Mouse (Mus musculus): ENCODE results near the gene Nrxn2. TPM values are rescaled to one million over a fixed set of nuclear protein-coding genes. Genes with fewer than 3 reads are reported as not detected.

Nrxn2 gene
- polyA plus RNA-seq, 1 experiment from 2014 or later, result 0.50 TPM

DNA sequence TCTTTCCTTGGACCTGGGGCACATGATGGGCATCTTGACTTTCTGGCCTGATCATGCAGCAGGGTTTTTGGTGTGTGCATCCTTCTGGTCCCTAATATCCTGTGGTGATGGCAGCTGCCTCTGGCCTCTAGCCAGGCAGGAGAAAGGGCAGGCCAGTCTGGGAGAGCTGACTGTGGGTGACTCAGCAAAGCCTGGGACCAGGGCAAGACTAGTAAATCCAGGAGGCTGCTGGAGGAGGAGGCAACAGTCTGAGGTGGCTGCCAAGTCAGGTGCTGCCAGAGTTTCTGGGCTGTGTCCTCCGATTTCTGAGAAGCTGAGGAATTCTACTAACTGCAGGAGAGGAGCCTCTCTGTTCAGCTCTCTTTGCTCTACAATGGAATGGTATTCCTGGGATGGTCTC, 127.6 kb downstream of the Nrxn2 start:
- Histone ChIP-seq H3K4me1 (ENCODE audit: control insufficient read depth, low read depth, low read length) (no peaks in the 10 kb centered on the region), H3K27ac (ENCODE audit: low read length) (no peak overlapping the region), H3K4me3 (ENCODE audit: low read depth, low read length) (no peak overlapping the region), H3K36me3 (ENCODE audit: control insufficient read depth, insufficient read depth) (no peaks in the 10 kb centered on the region), H3K4me2 (ENCODE audit: low read depth, low read length) (no peak overlapping the region), H3K9ac (ENCODE audit: low read depth, low read length) (no peak overlapping the region), H3K9me3 (replicated peaks; ENCODE audit: control insufficient read depth, low read length) (no peaks in the 10 kb centered on the region), H3K27me3 (ENCODE audit: control insufficient read depth, insufficient read depth, low read depth, low read length) (no peaks in the 10 kb centered on the region)
- ATAC-seq (ENCODE audit: low read depth), result no peak
- WGBS (ENCODE audit: insufficient replicate concordance), result 56% methylated on average over 1 of the region's 1 CpGs

GRCm38 (mm10) chr19:6547801-6548200, 129.3 kb downstream of the Nrxn2 start:
- no peak overlapping the region for H3K9ac ChIP-seq (ENCODE audit: low read depth, low read length)
- WGBS (ENCODE audit: insufficient replicate concordance), result 46% methylated on average over 5 of the region's 5 CpGs

DNA sequence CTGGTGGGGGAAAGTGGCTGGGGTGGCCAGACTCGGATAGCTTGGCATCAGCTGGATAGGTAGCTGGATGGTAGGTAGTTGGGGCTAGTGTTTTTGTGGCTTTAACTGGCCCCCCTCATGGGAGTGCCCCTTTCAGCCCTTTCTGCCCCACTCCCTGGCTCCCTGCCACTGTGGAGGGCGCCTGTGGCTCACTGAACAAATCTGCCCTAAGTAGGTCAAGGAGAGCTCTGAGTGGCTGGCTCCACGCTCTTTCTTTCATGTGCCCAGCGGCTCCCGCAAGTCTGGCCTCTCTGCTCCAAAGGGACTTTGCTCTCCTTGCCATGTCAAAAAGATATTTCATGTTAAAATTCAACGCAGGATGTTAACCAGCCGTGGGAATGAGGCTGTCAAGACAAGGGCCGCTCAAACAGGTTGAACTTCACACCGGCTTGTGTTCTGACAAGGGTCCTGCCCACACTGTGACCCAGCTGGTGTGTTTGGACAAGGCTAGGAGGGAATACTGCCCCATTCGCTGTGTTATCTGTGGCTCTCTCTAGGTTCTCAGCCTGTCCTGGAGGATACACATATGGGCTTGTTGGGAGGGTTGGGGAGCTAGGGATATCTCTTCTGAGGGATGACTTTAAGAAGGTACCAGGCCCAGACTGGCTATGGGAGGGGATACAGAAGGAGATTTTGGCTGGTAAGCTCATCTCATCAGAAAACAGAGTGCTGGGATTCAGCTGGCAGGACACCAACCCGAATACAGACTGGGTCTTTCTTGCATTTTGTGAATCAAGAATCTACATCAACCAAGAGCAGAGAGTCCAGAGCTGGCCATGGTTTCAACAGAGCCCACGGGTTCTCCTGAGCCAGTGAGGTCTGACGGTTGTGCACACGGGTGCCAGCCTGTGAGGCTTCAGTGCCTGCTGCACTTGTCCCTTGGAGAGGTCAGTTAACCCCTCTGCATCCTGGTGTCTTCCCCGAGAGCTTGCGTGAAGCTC, 130.2 kb downstream of the Nrxn2 start:
- no peak for ATAC-seq (ENCODE audit: low read depth)
- H3K27ac ChIP-seq (ENCODE audit: low read length), result no peak overlapping the region
- no peak overlapping the region for H3K4me2 ChIP-seq (ENCODE audit: low read depth, low read length)
- WGBS (ENCODE audit: insufficient replicate concordance), result 51% methylated on average over 16 of the region's 16 CpGs
- H3K4me3 ChIP-seq (ENCODE audit: low read depth, low read length), result no peak overlapping the region
- H3K4me1 ChIP-seq (ENCODE audit: control insufficient read depth, low read depth, low read length), result no peaks in the 10 kb centered on the region
- no peaks in the 10 kb centered on the region for H3K27me3 ChIP-seq (ENCODE audit: control insufficient read depth, insufficient read depth, low read depth, low read length)
- no peaks in the 10 kb centered on the region for H3K36me3 ChIP-seq (ENCODE audit: control insufficient read depth, insufficient read depth)
- H3K9ac ChIP-seq (ENCODE audit: low read depth, low read length), result no peak overlapping the region
- H3K9me3 ChIP-seq (replicated peaks; ENCODE audit: control insufficient read depth, low read length), result no peaks in the 10 kb centered on the region

More at GRCm38 (mm10) chr19:6547801-6548200, 129.3 kb downstream of the Nrxn2 start:
- Histone ChIP-seq H3K36me3 (ENCODE audit: control insufficient read depth, insufficient read depth) (no peaks in the 10 kb centered on the region), H3K9me3 (replicated peaks; ENCODE audit: control insufficient read depth, low read length) (no peaks in the 10 kb centered on the region), H3K27ac (ENCODE audit: low read length) (no peak overlapping the region), H3K4me2 (ENCODE audit: low read depth, low read length) (no peak overlapping the region), H3K27me3 (ENCODE audit: control insufficient read depth, insufficient read depth, low read depth, low read length) (no peaks in the 10 kb centered on the region), H3K4me1 (ENCODE audit: control insufficient read depth, low read depth, low read length) (no peaks in the 10 kb centered on the region), H3K4me3 (ENCODE audit: low read depth, low read length) (no peak overlapping the region)
- no peak for ATAC-seq (ENCODE audit: low read depth)

- Histone ChIP-seq H3K4me2 (ENCODE audit: low read depth, low read length) (no peak overlapping the region), H3K4me3 (ENCODE audit: low read depth, low read length) (no peak overlapping the region)
Observed at GRCm38 (mm10) chr19:6549566-6549965, 131.0 kb downstream of the Nrxn2 start.

DNA sequence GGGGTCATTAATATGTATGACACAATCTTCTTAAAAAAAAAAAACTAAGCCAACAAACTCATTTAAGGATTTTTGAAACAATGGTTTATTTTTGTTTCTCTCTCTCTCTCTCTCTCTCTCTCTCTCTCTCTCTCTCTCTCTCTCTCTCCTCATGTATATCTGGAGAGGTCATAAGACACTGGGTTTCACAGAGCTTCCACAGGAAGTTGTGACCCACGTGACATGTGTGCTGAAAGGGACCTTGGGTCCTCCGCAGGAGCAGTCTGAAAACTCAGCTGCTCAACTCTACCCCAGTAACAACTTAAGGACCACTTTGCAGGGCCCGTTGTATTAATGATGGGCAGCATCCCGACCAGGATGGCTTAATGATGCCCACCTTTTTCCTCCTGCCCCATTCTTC, 132.7 kb downstream of the Nrxn2 start:
- H3K27me3 ChIP-seq (ENCODE audit: control insufficient read depth, insufficient read depth, low read depth, low read length), result no peaks in the 10 kb centered on the region
- H3K4me1 ChIP-seq (ENCODE audit: control insufficient read depth, low read depth, low read length), result no peaks in the 10 kb centered on the region
- WGBS (ENCODE audit: insufficient replicate concordance), result 33% methylated on average over 4 of the region's 4 CpGs

More at GRCm38 (mm10) chr19:6549566-6549965, 131.0 kb downstream of the Nrxn2 start:
- Histone ChIP-seq H3K4me1 (ENCODE audit: control insufficient read depth, low read depth, low read length) (no peaks in the 10 kb centered on the region), H3K27ac (ENCODE audit: low read length) (no peak overlapping the region), H3K36me3 (ENCODE audit: control insufficient read depth, insufficient read depth) (no peaks in the 10 kb centered on the region), H3K27me3 (ENCODE audit: control insufficient read depth, insufficient read depth, low read depth, low read length) (no peaks in the 10 kb centered on the region), H3K9ac (ENCODE audit: low read depth, low read length) (no peak overlapping the region), H3K9me3 (replicated peaks; ENCODE audit: control insufficient read depth, low read length) (no peaks in the 10 kb centered on the region)
- whole genome bisulfite sequencing (ENCODE audit: insufficient replicate concordance), result 72% methylated on average over 11 of the region's 11 CpGs
- ATAC-seq (ENCODE audit: low read depth), result no peak

GRCm38 (mm10) chr19:6552302-6553028, 133.9 kb downstream of the Nrxn2 start:
- WGBS (ENCODE audit: insufficient replicate concordance), result 48% methylated on average over 4 of the region's 4 CpGs

More for the DNA sequence above, 132.7 kb downstream of the Nrxn2 start:
- Histone ChIP-seq H3K36me3 (ENCODE audit: control insufficient read depth, insufficient read depth) (no peaks in the 10 kb centered on the region), H3K4me3 (ENCODE audit: low read depth, low read length) (no peak overlapping the region), H3K27ac (ENCODE audit: low read length) (no peak overlapping the region), H3K9me3 (replicated peaks; ENCODE audit: control insufficient read depth, low read length) (no peaks in the 10 kb centered on the region), H3K4me2 (ENCODE audit: low read depth, low read length) (no peak overlapping the region), H3K9ac (ENCODE audit: low read depth, low read length) (no peak overlapping the region)
- ATAC-seq (ENCODE audit: low read depth), result no peak

DNA sequence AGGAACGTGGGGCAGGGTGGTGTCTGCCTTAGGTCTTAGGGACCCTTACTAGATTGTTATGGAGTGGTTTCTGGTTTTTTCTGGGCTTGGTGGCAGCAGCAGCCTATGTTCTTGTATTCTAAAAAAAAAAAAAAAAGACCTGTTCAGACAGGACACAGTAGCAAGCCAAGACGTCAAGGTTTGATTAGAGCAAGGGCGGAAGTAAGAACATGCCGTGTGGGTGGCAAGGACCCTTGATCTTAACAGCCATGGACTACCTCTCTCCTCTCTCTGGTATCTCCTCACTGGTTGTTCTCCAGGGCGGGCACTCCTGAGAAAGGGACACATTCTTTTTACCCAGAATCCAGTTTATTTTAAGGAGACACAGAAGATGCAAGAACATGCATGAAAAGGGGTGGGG, 134.6 kb downstream of the Nrxn2 start:
- Histone ChIP-seq H3K27ac (ENCODE audit: low read length) (no peak overlapping the region), H3K27me3 (ENCODE audit: control insufficient read depth, insufficient read depth, low read depth, low read length) (no peaks in the 10 kb centered on the region), H3K4me3 (ENCODE audit: low read depth, low read length) (no peak overlapping the region), H3K9me3 (replicated peaks; ENCODE audit: control insufficient read depth, low read length) (no peaks in the 10 kb centered on the region), H3K4me2 (ENCODE audit: low read depth, low read length) (no peak overlapping the region), H3K36me3 (ENCODE audit: control insufficient read depth, insufficient read depth) (no peaks in the 10 kb centered on the region), H3K4me1 (ENCODE audit: control insufficient read depth, low read depth, low read length) (no peaks in the 10 kb centered on the region), H3K9ac (ENCODE audit: low read depth, low read length) (no peak overlapping the region)
- 56% methylated on average over 5 of the region's 5 CpGs for WGBS (ENCODE audit: insufficient replicate concordance)
- ATAC-seq (ENCODE audit: low read depth), result no peak

More at GRCm38 (mm10) chr19:6552302-6553028, 133.9 kb downstream of the Nrxn2 start:
- no peaks in the 10 kb centered on the region for H3K9me3 ChIP-seq (replicated peaks; ENCODE audit: control insufficient read depth, low read length)
- no peaks in the 10 kb centered on the region for H3K4me1 ChIP-seq (ENCODE audit: control insufficient read depth, low read depth, low read length)
- H3K4me3 ChIP-seq (ENCODE audit: low read depth, low read length), result no peak overlapping the region
- H3K36me3 ChIP-seq (ENCODE audit: control insufficient read depth, insufficient read depth), result no peaks in the 10 kb centered on the region
- 0 out of 2 replicates have a peak, but pooled peaks have one; percentile 13 for ATAC-seq (ENCODE audit: low read depth)
- no peaks in the 10 kb centered on the region for H3K27me3 ChIP-seq (ENCODE audit: control insufficient read depth, insufficient read depth, low read depth, low read length)
- no peak overlapping the region for H3K27ac ChIP-seq (ENCODE audit: low read length)
- no peak overlapping the region for H3K9ac ChIP-seq (ENCODE audit: low read depth, low read length)
- no peak overlapping the region for H3K4me2 ChIP-seq (ENCODE audit: low read depth, low read length)

- ATAC-seq (ENCODE audit: low read depth), result no peak; the same call in 1 of the 2 replicates
- Histone ChIP-seq H3K9me3 (replicated peaks; ENCODE audit: control insufficient read depth, low read length) (no peaks in the 10 kb centered on the region), H3K36me3 (ENCODE audit: control insufficient read depth, insufficient read depth) (no peaks in the 10 kb centered on the region), H3K4me1 (ENCODE audit: control insufficient read depth, low read depth, low read length) (no peaks in the 10 kb centered on the region), H3K27me3 (ENCODE audit: control insufficient read depth, insufficient read depth, low read depth, low read length) (no peaks in the 10 kb centered on the region), H3K9ac (ENCODE audit: low read depth, low read length) (no peak overlapping the region), H3K4me3 (ENCODE audit: low read depth, low read length) (no peak overlapping the region), H3K4me2 (ENCODE audit: low read depth, low read length) (no peak overlapping the region), H3K27ac (ENCODE audit: low read length) (no peak overlapping the region)
- WGBS (ENCODE audit: insufficient replicate concordance), result 15% methylated on average over 8 of the region's 8 CpGs
Observed at GRCm38 (mm10) chr19:6553819-6554582, 135.5 kb downstream of the Nrxn2 start.

Data from liver, embryonic 16.5 days (tissue).